Mouse (Mus musculus): Measurements from ENCODE around the gene Rgl2. TPM values are rescaled to one million over a fixed set of nuclear protein-coding genes. Genes with fewer than 3 reads are reported as not detected.

Rgl2 gene
- polyA plus RNA-seq, 1 experiment: 37.5 TPM

DNA sequence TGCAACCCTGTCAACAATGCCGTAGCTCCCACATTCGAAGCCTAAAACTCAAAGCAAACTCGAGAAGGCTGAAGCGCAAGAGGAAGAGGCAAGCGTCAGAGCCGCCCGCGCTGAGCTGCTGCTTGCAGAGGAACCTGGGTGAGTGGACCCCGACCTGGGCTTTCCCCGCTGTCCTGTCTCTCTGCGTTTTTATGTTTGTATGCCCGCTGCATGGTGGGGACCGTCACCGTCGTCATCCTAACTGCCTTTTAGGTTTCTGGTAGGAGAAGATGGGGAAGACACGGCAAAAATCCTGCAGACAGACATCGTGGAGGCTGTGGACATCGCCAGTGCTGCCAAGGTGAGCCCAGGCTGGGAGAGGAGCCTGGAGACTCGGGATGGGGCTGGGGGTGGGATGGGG is 12.0 kb downstream of the Rgl2 start:
- peak overlapping the region; percentile 77 for H3K9ac ChIP-seq (ENCODE audit: low read depth, poor library complexity, severe bottlenecking)
- peak overlapping the region; percentile 91 for H3K4me3 ChIP-seq (ENCODE audit: low read depth, low read length)
- H3K4me1 ChIP-seq (ENCODE audit: control insufficient read depth, insufficient read depth, low read length): no peaks in the 10 kb centered on the region
- peaks cover 13% of the 10 kb centered on the region for H3K36me3 ChIP-seq (ENCODE audit: control insufficient read depth, insufficient read depth, low read length, poor library complexity, severe bottlenecking)
- H3K27me3 ChIP-seq (ENCODE audit: control insufficient read depth, insufficient read depth, low read length, poor library complexity, severe bottlenecking): no peaks in the 10 kb centered on the region
- H3K9me3 ChIP-seq (replicated peaks; ENCODE audit: control insufficient read depth, insufficient read depth, low read length, poor library complexity, severe bottlenecking): no peaks in the 10 kb centered on the region
- no peak overlapping the region for H3K27ac ChIP-seq (ENCODE audit: insufficient read depth, low read length)
- no peak for TF ChIP-seq CTCF (IDR thresholded peaks at IDR 0.05; ENCODE audit: low read depth, low read length)

DNA sequence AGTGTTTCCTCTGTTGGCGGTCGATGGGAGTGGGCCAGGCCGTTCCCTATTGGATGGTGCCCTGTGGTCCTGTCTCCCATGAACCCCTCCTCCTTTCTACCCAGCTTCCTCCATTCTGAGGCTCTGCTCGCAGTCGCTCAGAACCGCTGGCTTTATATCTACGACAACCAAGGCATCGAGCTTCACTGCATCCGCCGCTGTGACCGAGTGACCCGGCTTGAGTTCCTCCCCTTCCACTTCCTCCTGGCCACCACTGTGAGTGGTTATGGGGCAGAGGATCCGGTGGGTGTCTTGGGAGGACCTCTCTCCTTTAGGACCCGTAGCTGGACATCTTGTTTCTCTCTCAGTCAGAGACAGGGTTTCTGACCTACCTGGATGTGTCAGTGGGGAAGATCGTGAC is 14.1 kb downstream of the Rgl2 start:
- H3K36me3 ChIP-seq (ENCODE audit: control insufficient read depth, insufficient read depth, low read length, poor library complexity, severe bottlenecking): peaks cover 7% of the 10 kb centered on the region; the same call in 1 of the 2 replicates

DNA sequence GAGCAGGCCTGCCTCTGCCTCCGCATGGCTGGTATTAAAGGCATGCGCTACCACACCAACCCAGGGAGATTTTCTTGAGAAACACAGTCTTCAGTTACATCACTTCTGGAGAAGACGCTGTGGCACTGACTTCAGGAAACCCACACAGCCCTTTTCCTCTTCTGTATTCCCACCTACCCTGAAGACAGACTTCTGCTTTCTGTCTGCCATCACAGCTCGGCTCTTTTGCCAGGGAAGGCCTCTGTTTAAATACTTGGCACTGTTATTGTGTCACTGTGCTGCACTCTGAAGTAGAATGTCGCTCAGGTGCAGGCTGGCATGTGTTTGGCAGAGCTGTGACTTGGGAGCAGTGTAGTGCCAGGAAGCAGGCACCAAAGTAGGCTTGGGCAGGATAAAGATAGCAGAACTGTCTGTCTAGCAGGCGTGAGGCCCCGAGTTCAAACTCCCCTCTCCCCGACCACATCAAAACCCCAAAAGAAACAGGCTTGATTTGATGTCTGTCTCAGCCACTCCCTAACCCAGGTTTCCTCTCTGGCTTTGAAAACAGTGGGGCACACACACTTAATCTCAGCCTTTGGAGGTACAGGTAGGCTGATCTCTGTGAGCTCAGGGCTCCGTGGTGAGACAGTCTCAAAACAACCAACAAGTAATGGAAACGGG is 18.2 kb downstream of the Rgl2 start:
- no peak overlapping the region for H3K27ac ChIP-seq (ENCODE audit: insufficient read depth, low read length)
- peaks cover 18% of the 10 kb centered on the region for H3K36me3 ChIP-seq (ENCODE audit: control insufficient read depth, insufficient read depth, low read length, poor library complexity, severe bottlenecking)
- no peaks in the 10 kb centered on the region for H3K4me1 ChIP-seq (ENCODE audit: control insufficient read depth, insufficient read depth, low read length)
- TF ChIP-seq EP300 (IDR thresholded peaks at IDR 0.05; ENCODE audit: insufficient read depth, low read depth, low read length) (no peak), POLR2A (IDR thresholded peaks at IDR 0.05; ENCODE audit: insufficient read depth, low read length) (no peak), CTCF (IDR thresholded peaks at IDR 0.05; ENCODE audit: low read depth, low read length) (no peak)
- H3K9me3 ChIP-seq (replicated peaks; ENCODE audit: control insufficient read depth, insufficient read depth, low read length, poor library complexity, severe bottlenecking): no peaks in the 10 kb centered on the region
- no peaks in the 10 kb centered on the region for H3K27me3 ChIP-seq (ENCODE audit: control insufficient read depth, insufficient read depth, low read length, poor library complexity, severe bottlenecking)
- no peak overlapping the region for H3K4me3 ChIP-seq (ENCODE audit: low read depth, low read length)
- no peak overlapping the region for H3K9ac ChIP-seq (ENCODE audit: low read depth, poor library complexity, severe bottlenecking)

More for the DNA sequence above, 14.1 kb downstream of the Rgl2 start:
- H3K9me3 ChIP-seq (replicated peaks; ENCODE audit: control insufficient read depth, insufficient read depth, low read length, poor library complexity, severe bottlenecking): no peaks in the 10 kb centered on the region
- no peak overlapping the region for H3K4me3 ChIP-seq (ENCODE audit: low read depth, low read length)
- H3K9ac ChIP-seq (ENCODE audit: low read depth, poor library complexity, severe bottlenecking): no peak overlapping the region
- H3K4me1 ChIP-seq (ENCODE audit: control insufficient read depth, insufficient read depth, low read length): no peaks in the 10 kb centered on the region
- H3K27me3 ChIP-seq (ENCODE audit: control insufficient read depth, insufficient read depth, low read length, poor library complexity, severe bottlenecking): no peaks in the 10 kb centered on the region
- TF ChIP-seq POLR2A (IDR thresholded peaks at IDR 0.05; ENCODE audit: insufficient read depth, low read length): no peak
- TF ChIP-seq EP300 (IDR thresholded peaks at IDR 0.05; ENCODE audit: insufficient read depth, low read depth, low read length): no peak
- TF ChIP-seq CTCF (IDR thresholded peaks at IDR 0.05; ENCODE audit: low read depth, low read length): no peak
- no peak overlapping the region for H3K27ac ChIP-seq (ENCODE audit: insufficient read depth, low read length)

DNA sequence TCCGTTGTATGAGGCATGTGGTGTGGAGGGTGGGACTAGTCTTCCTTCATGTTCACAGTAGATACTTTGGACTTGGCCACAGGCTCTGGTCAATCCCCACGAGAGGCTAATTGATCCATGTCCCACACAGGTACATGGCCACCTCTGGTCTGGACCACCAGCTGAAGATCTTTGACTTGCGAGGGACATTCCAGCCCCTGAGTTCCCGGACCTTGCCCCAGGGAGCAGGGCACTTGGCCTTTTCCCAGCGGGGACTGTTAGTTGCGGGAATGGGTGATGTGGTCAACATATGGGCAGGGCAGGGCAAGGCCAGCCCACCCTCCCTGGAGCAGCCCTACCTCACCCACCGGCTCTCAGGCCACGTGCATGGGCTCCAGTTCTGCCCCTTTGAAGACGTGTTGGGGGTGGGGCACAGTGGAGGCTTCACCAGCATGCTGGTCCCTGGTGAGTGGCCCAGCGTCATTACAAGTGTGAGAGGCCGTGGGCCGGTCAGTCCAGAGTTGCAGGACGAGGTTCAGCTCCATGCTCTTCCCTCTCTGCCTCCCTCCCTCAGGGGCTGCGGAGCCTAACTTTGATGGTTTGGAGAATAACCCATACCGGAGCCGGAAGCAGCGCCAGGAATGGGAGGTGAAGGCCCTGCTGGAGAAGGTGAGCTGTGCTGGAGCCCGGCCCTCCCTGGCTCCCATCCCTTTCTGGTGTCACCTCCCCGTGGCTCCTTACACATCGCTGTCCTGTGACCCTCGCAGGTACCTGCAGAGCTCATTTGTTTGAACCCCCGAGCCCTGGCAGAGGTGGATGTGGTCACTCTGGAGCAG is 19.0 kb downstream of the Rgl2 start:
- H3K4me3 ChIP-seq (ENCODE audit: low read depth, low read length): no peak overlapping the region
- peaks cover 19% of the 10 kb centered on the region for H3K36me3 ChIP-seq (ENCODE audit: control insufficient read depth, insufficient read depth, low read length, poor library complexity, severe bottlenecking)
- H3K27ac ChIP-seq (ENCODE audit: insufficient read depth, low read length): no peak overlapping the region
- no peaks in the 10 kb centered on the region for H3K4me1 ChIP-seq (ENCODE audit: control insufficient read depth, insufficient read depth, low read length)
- no peaks in the 10 kb centered on the region for H3K9me3 ChIP-seq (replicated peaks; ENCODE audit: control insufficient read depth, insufficient read depth, low read length, poor library complexity, severe bottlenecking)
- no peak overlapping the region for H3K9ac ChIP-seq (ENCODE audit: low read depth, poor library complexity, severe bottlenecking)
- TF ChIP-seq POLR2A (IDR thresholded peaks at IDR 0.05; ENCODE audit: insufficient read depth, low read length): no peak
- no peak for TF ChIP-seq CTCF (IDR thresholded peaks at IDR 0.05; ENCODE audit: low read depth, low read length)
- no peak for TF ChIP-seq EP300 (IDR thresholded peaks at IDR 0.05; ENCODE audit: insufficient read depth, low read depth, low read length)
- no peaks in the 10 kb centered on the region for H3K27me3 ChIP-seq (ENCODE audit: control insufficient read depth, insufficient read depth, low read length, poor library complexity, severe bottlenecking)

DNA sequence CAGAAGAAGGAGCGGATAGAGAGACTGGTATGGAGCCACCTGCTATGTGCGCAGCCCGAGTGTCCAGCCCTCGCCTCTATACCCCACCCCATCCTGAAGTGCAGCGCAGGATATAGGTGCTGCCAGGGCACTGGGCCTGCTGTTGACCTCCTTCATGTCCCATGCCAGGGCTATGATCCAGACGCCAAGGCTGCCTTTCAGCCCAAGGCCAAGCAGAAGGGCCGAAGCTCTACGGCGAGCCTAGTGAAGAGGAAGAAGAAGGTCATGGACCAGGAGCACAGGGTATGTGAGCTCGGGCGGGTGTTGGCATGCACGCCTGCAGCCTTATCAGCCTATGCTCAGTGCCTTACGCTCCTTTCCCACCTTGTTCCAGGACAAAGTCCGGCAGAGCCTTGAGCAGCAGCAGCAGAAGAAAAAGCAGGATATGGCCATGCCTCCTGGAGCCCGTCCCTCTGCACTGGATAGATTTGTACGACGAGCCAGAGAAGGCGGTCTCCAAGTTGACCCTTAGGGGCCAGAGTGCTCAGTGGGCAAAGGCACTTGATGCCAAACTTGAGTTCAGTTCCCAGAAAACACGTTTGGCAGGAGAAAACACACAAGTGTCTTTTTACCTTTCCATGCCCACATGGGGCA is 19.7 kb downstream of the Rgl2 start:
- Histone ChIP-seq H3K27me3 (ENCODE audit: control insufficient read depth, insufficient read depth, low read length, poor library complexity, severe bottlenecking) (no peaks in the 10 kb centered on the region), H3K36me3 (ENCODE audit: control insufficient read depth, insufficient read depth, low read length, poor library complexity, severe bottlenecking) (peaks cover 26% of the 10 kb centered on the region), H3K9ac (ENCODE audit: low read depth, poor library complexity, severe bottlenecking) (no peak overlapping the region), H3K4me1 (ENCODE audit: control insufficient read depth, insufficient read depth, low read length) (no peaks in the 10 kb centered on the region), H3K9me3 (replicated peaks; ENCODE audit: control insufficient read depth, insufficient read depth, low read length, poor library complexity, severe bottlenecking) (no peaks in the 10 kb centered on the region), H3K27ac (ENCODE audit: insufficient read depth, low read length) (no peak overlapping the region), H3K4me3 (ENCODE audit: low read depth, low read length) (no peak overlapping the region)
- TF ChIP-seq EP300 (IDR thresholded peaks at IDR 0.05; ENCODE audit: insufficient read depth, low read depth, low read length): no peak
- TF ChIP-seq CTCF (IDR thresholded peaks at IDR 0.05; ENCODE audit: low read depth, low read length): no peak
- TF ChIP-seq POLR2A (IDR thresholded peaks at IDR 0.05; ENCODE audit: insufficient read depth, low read length): no peak

Data from ES-Bruce4 (cell line).